15 mouse cellular contexts compared by ENCODE assay signal in genomic region chr13:6165916-6166315, GRCm38 (mm10).
DNase-seq lines count a peak whose midpoint lies in the region.
"Had no signal": no experiment of that assay in that cellular context is flagged by ENCODE, and none has a peak within 500 bp of the region (broad histone marks: within the 10 kb centered on the region; RNA-seq: fewer than 3 reads in every experiment).

No protein-coding gene starts in this region.

- peak; percentile 27 to 37 for DNase-seq in frontal cortex, adult 2 months (ENCODE audit: extremely low spot score in 1 of 2, low spot score in 1 of 2)
- DNase-seq in frontal cortex, postnatal 10 days (ENCODE audit: low spot score in 2 of 2): no peak
- DNase-seq in right cerebral cortex, adult 18-20 months: peak; percentile 33
- no peak for DNase-seq in right cerebral cortex, postnatal 25 days
- peak; percentile 51 for DNase-seq in NIH3T3 (ENCODE audit: low read depth)
- DNase-seq in fibroblast of lung, adult 2 months (ENCODE audit: low read depth): peak; percentile 32
- DNase-seq in spleen, postnatal 10 days (ENCODE audit: low spot score in 2 of 2): no peak
- DNase-seq in lung, postnatal 25 days (ENCODE audit: low spot score): no peak
- DNase-seq: adrenal gland, postnatal 10 days; cerebellum, adult 11-12 months; cerebellum, adult 9-10 months; cerebellum, postnatal 25 days; gastrocnemius, postnatal 36 days; heart, adult 11 months; heart, postnatal 4 days had no signal

Comparison
In these comparisons a context has a peak if more than half of its experiments do, and no peak if none do; other contexts are left out.
1. DNase-seq: peak in frontal cortex, adult 2 months (2 of 2), right cerebral cortex, adult 18-20 months (single experiment), NIH3T3 (single experiment) and fibroblast of lung, adult 2 months (single experiment); none in frontal cortex, postnatal 10 days (0 of 2), right cerebral cortex, postnatal 25 days (single experiment), spleen, postnatal 10 days (0 of 2) and lung, postnatal 25 days (single experiment).